Mouse (Mus musculus) CD4-positive, CD25-positive, alpha-beta regulatory T cell, adult 2 months (primary cell): Measurements from ENCODE around the gene Mapk10.
"Not testable (repeated sequence)": the region's sequence is repeated elsewhere in the genome, so short reads cannot be mapped to it uniquely, and the experiment has no call there.

Experiments
- DNase-seq: peaks from one replicate; pipeline ENCODE4 v3.0.0-alpha.2; 2012; ENCODE audit warnings: low read depth, low spot score

The Mapk10 gene

GRCm38 (mm10) chr5:102974400-102974799, 236.7 kb downstream of the Mapk10 start:
- DNase-seq: no peak

- DNase-seq: no peak
Observed at GRCm38 (mm10) chr5:102964396-102964795, 246.7 kb downstream of the Mapk10 start.

- no peak for DNase-seq
Observed at GRCm38 (mm10) chr5:102953414-102953813, 257.7 kb downstream of the Mapk10 start.

GRCm38 (mm10) chr5:102952918-102953317, 258.2 kb downstream of the Mapk10 start:
- DNase-seq: no peak

GRCm38 (mm10) chr5:102947061-102947711, 263.9 kb downstream of the Mapk10 start:
- DNase-seq: no peak

- no peak for DNase-seq
Observed at GRCm38 (mm10) chr5:102946625-102947024, 264.5 kb downstream of the Mapk10 start.

- not testable (repeated sequence) for DNase-seq
Observed at GRCm38 (mm10) chr5:102943864-102944630, 267.1 kb downstream of the Mapk10 start.

- DNase-seq: no peak
Observed at GRCm38 (mm10) chr5:102930161-102930560, 281.0 kb downstream of the Mapk10 start.

- no peak for DNase-seq
Observed at GRCm38 (mm10) chr5:102926786-102927185, 284.3 kb downstream of the Mapk10 start.

GRCm38 (mm10) chr5:102920199-102920598, 290.9 kb downstream of the Mapk10 start:
- DNase-seq: no peak

GRCm38 (mm10) chr5:102905441-102906211, 305.5 kb downstream of the Mapk10 start:
- DNase-seq: no peak

GRCm38 (mm10) chr5:102904066-102904465, 307.1 kb downstream of the Mapk10 start:
- no peak for DNase-seq

GRCm38 (mm10) chr5:102903487-102903886, 307.6 kb downstream of the Mapk10 start:
- no peak for DNase-seq

GRCm38 (mm10) chr5:102901176-102901575, 310.0 kb downstream of the Mapk10 start:
- DNase-seq: no peak

- DNase-seq: no peak
Observed at GRCm38 (mm10) chr5:102899680-102900215, 311.4 kb downstream of the Mapk10 start.

GRCm38 (mm10) chr5:102898301-102898700, 312.8 kb downstream of the Mapk10 start:
- DNase-seq: no peak

GRCm38 (mm10) chr5:102892226-102892625, 318.9 kb downstream of the Mapk10 start:
- no peak for DNase-seq

GRCm38 (mm10) chr5:102889163-102889488, 322.0 kb downstream of the Mapk10 start:
- no peak for DNase-seq

GRCm38 (mm10) chr5:102888482-102889162, 322.5 kb downstream of the Mapk10 start:
- DNase-seq: no peak

GRCm38 (mm10) chr5:102875628-102876027, 335.5 kb downstream of the Mapk10 start:
- peak; percentile 20 for DNase-seq

GRCm38 (mm10) chr5:102874605-102875298, 336.4 kb downstream of the Mapk10 start:
- peak; percentile 48 for DNase-seq
